8 mouse cellular contexts compared by ENCODE assay signal in genomic region chr17:87671890-87672660, GRCm38 (mm10). TPM values are rescaled to one million over a fixed set of nuclear protein-coding genes. Genes with fewer than 3 reads are reported as not detected.
DNase-seq lines count a peak whose midpoint lies in the region; ATAC-seq and TF ChIP-seq lines count a peak whose summit lies in the region.

Gene Msh2 (plus strand): TSS chr17:87672330.

- no peak for TF ChIP-seq CTCF in G1E (IDR thresholded peaks at IDR 0.05; ENCODE audit: low read depth, low read length)
- TF ChIP-seq CTCF in layer of hippocampus, adult 2 months (conservative IDR thresholded peaks at IDR 0.05): peak; percentile 39
- peak; percentile 16; the same call in 1 of the 2 replicates for TF ChIP-seq CTCF in lung, embryonic 14.5 days (IDR thresholded peaks at IDR 0.05; ENCODE audit: low read depth)
- TF ChIP-seq CTCF in olfactory bulb, adult 2 months (IDR thresholded peaks at IDR 0.05; ENCODE audit: insufficient read depth, low read depth, low read length): no peak
- 0 out of 2 replicates have a peak, but pooled peaks have one; percentile 39 for TF ChIP-seq CTCF in thymus, adult 2 months (IDR thresholded peaks at IDR 0.05; ENCODE audit: borderline replicate concordance, control insufficient read depth, extremely low read depth, insufficient read depth, low read length, poor library complexity)

- H3K4me2 ChIP-seq in forebrain, embryonic 16.5 days (ENCODE audit: low read length): peak within 1 kb of the TSS; percentile 80
- peak within 1 kb of the TSS; percentile 89 for H3K4me2 ChIP-seq in lung, embryonic 14.5 days

- H3K27ac ChIP-seq in forebrain, embryonic 16.5 days (ENCODE audit: low read length): peak within 1 kb of the TSS; percentile 68
- H3K27ac ChIP-seq in layer of hippocampus, adult 2 months: peak within 1 kb of the TSS; percentile 82
- peak within 1 kb of the TSS; percentile 86 for H3K27ac ChIP-seq in lung, embryonic 14.5 days (ENCODE audit: low read depth)
- H3K27ac ChIP-seq in olfactory bulb, adult 2 months (ENCODE audit: insufficient read depth, low read depth, low read length): 0 out of 2 replicates have a peak within 1 kb of the TSS, but pooled peaks have one; percentile 34
- peak within 1 kb of the TSS; percentile 8 for H3K27ac ChIP-seq in thymus, adult 2 months (ENCODE audit: control insufficient read depth, insufficient read depth, low read length)

- 1% methylated on average over 44 of the region's 44 CpGs for WGBS in forebrain, embryonic 16.5 days
- WGBS in lung, embryonic 14.5 days: under 1% methylated on average over 44 of the region's 44 CpGs
- 1% methylated on average over 44 of the region's 44 CpGs for WGBS in olfactory bulb, adult 2 months
- 3% methylated on average over 44 of the region's 44 CpGs for WGBS in thymus, adult 2 months

- peaks cover 28% of the 10 kb centered on the region for H3K4me1 ChIP-seq in G1E (ENCODE audit: insufficient read depth, low read depth, low read length)
- H3K4me1 ChIP-seq in forebrain, embryonic 16.5 days (replicated peaks; ENCODE audit: control insufficient read depth, insufficient read depth, low read length): peaks cover 26% of the 10 kb centered on the region
- H3K4me1 ChIP-seq in lung, embryonic 14.5 days (ENCODE audit: insufficient read depth): peaks cover 8% of the 10 kb centered on the region
- peaks cover 5% of the 10 kb centered on the region; the same call in 1 of the 2 replicates for H3K4me1 ChIP-seq in olfactory bulb, adult 2 months (ENCODE audit: control insufficient read depth, insufficient read depth, low read length)
- H3K4me1 ChIP-seq in thymus, adult 2 months (replicated peaks; ENCODE audit: control insufficient read depth, insufficient read depth, low read length): peaks cover 10% of the 10 kb centered on the region

- H3K9ac ChIP-seq in forebrain, embryonic 16.5 days (replicated peaks; ENCODE audit: low read depth, low read length): peak within 1 kb of the TSS; percentile 79
- peak within 1 kb of the TSS; percentile 81 for H3K9ac ChIP-seq in lung, embryonic 14.5 days

- peak; percentile 99 for DNase-seq in G1E (ENCODE audit: low spot score)
- DNase-seq in cerebellum, adult 18-20 months: peak; percentile 98 to 99
- peak; percentile 96 for DNase-seq in heart, postnatal 36 days
- DNase-seq in layer of hippocampus, adult 2 months (ENCODE audit: low spot score in 2 of 2): peak; percentile 97 to 98
- peak; percentile 100 for DNase-seq in lung, embryonic 14.5 days
- DNase-seq in thymus, adult 2 months: peak; percentile 99

- no peaks in the 10 kb centered on the region for H3K27me3 ChIP-seq in G1E (ENCODE audit: insufficient read depth, low read length)
- no peaks in the 10 kb centered on the region for H3K27me3 ChIP-seq in forebrain, embryonic 16.5 days (replicated peaks; ENCODE audit: control insufficient read depth, insufficient read depth, low read length)
- no peaks in the 10 kb centered on the region for H3K27me3 ChIP-seq in lung, embryonic 14.5 days (ENCODE audit: insufficient read depth, low read length)
- H3K27me3 ChIP-seq in thymus, adult 2 months (ENCODE audit: control insufficient read depth, insufficient read depth, low read length): no peaks in the 10 kb centered on the region

- peak within 1 kb of the TSS; percentile 93 for H3K4me3 ChIP-seq in G1E (ENCODE audit: low read depth, low read length)
- H3K4me3 ChIP-seq in forebrain, embryonic 16.5 days (replicated peaks; ENCODE audit: low read length): peak within 1 kb of the TSS; percentile 72
- peak within 1 kb of the TSS; percentile 86 for H3K4me3 ChIP-seq in layer of hippocampus, adult 2 months
- peak within 1 kb of the TSS; percentile 96 for H3K4me3 ChIP-seq in lung, embryonic 14.5 days (ENCODE audit: low read depth, low read length)
- H3K4me3 ChIP-seq in olfactory bulb, adult 2 months (ENCODE audit: insufficient read depth, low read depth, low read length): peak within 1 kb of the TSS; percentile 69
- H3K4me3 ChIP-seq in thymus, adult 2 months (ENCODE audit: control insufficient read depth, insufficient read depth, low read length): peak within 1 kb of the TSS; percentile 71

- peak; percentile 78 for TF ChIP-seq POLR2A in olfactory bulb, adult 2 months (IDR thresholded peaks at IDR 0.05; ENCODE audit: insufficient read depth, low read depth, low read length)
- peak; percentile 89 for TF ChIP-seq POLR2A in thymus, adult 2 months (IDR thresholded peaks at IDR 0.05; ENCODE audit: control insufficient read depth, extremely low read depth, insufficient read depth, low read length, poor library complexity)

- peaks cover 30% of the 10 kb centered on the region for H3K36me3 ChIP-seq in G1E (replicated peaks)
- no peaks in the 10 kb centered on the region for H3K36me3 ChIP-seq in forebrain, embryonic 16.5 days (ENCODE audit: control insufficient read depth, insufficient read depth)
- H3K36me3 ChIP-seq in lung, embryonic 14.5 days (ENCODE audit: insufficient read depth): no peaks in the 10 kb centered on the region
- H3K36me3 ChIP-seq in thymus, adult 2 months (ENCODE audit: control insufficient read depth, insufficient read depth, low read length): no peaks in the 10 kb centered on the region

- peak; percentile 99 for ATAC-seq in G1E (ENCODE audit: extremely low read depth, insufficient number of reproducible peaks, low FRiP score, poor library complexity, severe bottlenecking)
- peak; percentile 99 for ATAC-seq in forebrain, embryonic 16.5 days
- peak; percentile 100 for ATAC-seq in lung, embryonic 14.5 days (ENCODE audit: insufficient read depth)

- intact Hi-C loops in heart, postnatal 36 days (cut with DNase I): loop anchor here (10.0 kb wide), 2 partner anchors 207 to 393 kb away; partner anchors contain the start of gene Fbxo11

- H3K9me3 ChIP-seq in G1E (replicated peaks): no peaks in the 10 kb centered on the region
- no peaks in the 10 kb centered on the region for H3K9me3 ChIP-seq in forebrain, embryonic 16.5 days (ENCODE audit: control insufficient read depth, low read length)
- no peaks in the 10 kb centered on the region for H3K9me3 ChIP-seq in lung, embryonic 14.5 days (ENCODE audit: low read depth, low read length)

RNA-seq across cellular contexts. Expression of gene Msh2, which starts in this region (rescaled TPM):
- total RNA-seq in G1E (2014; fragmentation: Nextera tagmentation) (51.7 and 58.5 TPM in 2 replicates), G1E (2017) (93.0 and 110 TPM in 2 replicates)
- 64.9 and 96.0 TPM in 2 replicates for polyA plus RNA-seq in G1E (2012)
- 72.8 and 81.5 TPM in 2 replicates for polyA plus RNA-seq in forebrain, embryonic 16.5 days (2015; fragmentation: Nextera tagmentation; extraction: Ambion mirVana)
- 10 to 100 TPM; 12.8 to 17.1 TPM for total RNA-seq in heart, postnatal 36 days (2021)
- 10 to 100 TPM; 40.2 to 41.2 TPM for total RNA-seq in layer of hippocampus, adult 2 months (2021)
- polyA plus RNA-seq in lung, embryonic 14.5 days (2014; fragmentation: Nextera tagmentation; extraction: Ambion mirVana): 55.1 and 56.0 TPM in 2 replicates
- not detected in 2 replicates for polyA plus RNA-seq in olfactory bulb, adult 2 months (2012; ENCODE audit: insufficient read depth, insufficient read length, low replicate concordance, missing spikeins)
- 17.8 and 22.8 TPM in 2 replicates for polyA plus RNA-seq in thymus, adult 2 months (2012; rRNA removed)

Comparison
In these comparisons a context has a peak if more than half of its experiments do, and no peak if none do; other contexts are left out.
1. Peak in every context shown above with its lines: DNase-seq, ATAC-seq, H3K4me3 ChIP-seq and H3K27ac ChIP-seq.
2. CTCF ChIP-seq: peak in layer of hippocampus, adult 2 months (single experiment), lung, embryonic 14.5 days (single experiment) and thymus, adult 2 months (single experiment); none in G1E (single experiment) and olfactory bulb, adult 2 months (single experiment).
3. H3K27ac ChIP-seq: peak in every context shown above with its lines; median percentile 86 in lung, embryonic 14.5 days; 82 in layer of hippocampus, adult 2 months; 68 in forebrain, embryonic 16.5 days; 34 in olfactory bulb, adult 2 months; 8 in thymus, adult 2 months.